Mouse (Mus musculus): ENCODE data around the gene Olfr90. TPM values are rescaled to one million over a fixed set of nuclear protein-coding genes. Genes with fewer than 3 reads are reported as not detected.

Olfr90 gene
- polyA plus RNA-seq, 1 experiment from 2014 or later, result not detected

- Histone ChIP-seq H3K9me3 (replicated peaks) (no peaks in the 10 kb centered on the region), H3K27ac (no peak overlapping the region), H3K4me2 (no peak overlapping the region), H3K27me3 (no peaks in the 10 kb centered on the region), H3K36me3 (no peaks in the 10 kb centered on the region), H3K4me1 (replicated peaks) (no peaks in the 10 kb centered on the region), H3K9ac (no peak overlapping the region), H3K4me3 (replicated peaks) (no peak overlapping the region)
- WGBS (ENCODE audit: insufficient replicate concordance), result 50% methylated on average over 1 of the region's 1 CpGs
- ATAC-seq (ENCODE audit: low read depth) (no peak), DNase-seq (no peak)
Observed at GRCm38 (mm10) chr17:37078193-37078592, 10.1 kb downstream of the Olfr90 start.

GRCm38 (mm10) chr17:37075766-37076165 lies 12.5 kb downstream of the Olfr90 start:
- no peaks in the 10 kb centered on the region for H3K36me3 ChIP-seq
- no peaks in the 10 kb centered on the region for H3K4me1 ChIP-seq (replicated peaks)
- DNase-seq (no peak), ATAC-seq (ENCODE audit: low read depth) (no peak)
- no peak overlapping the region for H3K27ac ChIP-seq
- H3K4me3 ChIP-seq (replicated peaks), result no peak overlapping the region
- WGBS (ENCODE audit: insufficient replicate concordance), result 73% methylated on average over 2 of the region's 2 CpGs
- no peaks in the 10 kb centered on the region for H3K27me3 ChIP-seq
- no peak overlapping the region for H3K4me2 ChIP-seq
- H3K9ac ChIP-seq, result no peak overlapping the region
- H3K9me3 ChIP-seq (replicated peaks), result no peaks in the 10 kb centered on the region

GRCm38 (mm10) chr17:37075181-37075580 lies 13.1 kb downstream of the Olfr90 start:
- DNase-seq (no peak), ATAC-seq (ENCODE audit: low read depth) (no peak)
- no peaks in the 10 kb centered on the region for H3K4me1 ChIP-seq (replicated peaks)
- no peak overlapping the region for H3K9ac ChIP-seq
- H3K36me3 ChIP-seq, result no peaks in the 10 kb centered on the region
- H3K9me3 ChIP-seq (replicated peaks), result no peaks in the 10 kb centered on the region
- H3K27me3 ChIP-seq, result no peaks in the 10 kb centered on the region
- WGBS (ENCODE audit: insufficient replicate concordance), result 63% methylated on average over 6 of the region's 6 CpGs
- H3K4me2 ChIP-seq, result no peak overlapping the region
- no peak overlapping the region for H3K27ac ChIP-seq
- no peak overlapping the region for H3K4me3 ChIP-seq (replicated peaks)

- no peak overlapping the region for H3K27ac ChIP-seq
- WGBS (ENCODE audit: insufficient replicate concordance), result 57% methylated on average over 11 of the region's 11 CpGs
- no peak overlapping the region for H3K9ac ChIP-seq
- H3K4me1 ChIP-seq (replicated peaks), result no peaks in the 10 kb centered on the region
- DNase-seq, result no peak
- H3K4me2 ChIP-seq, result no peak overlapping the region
- no peaks in the 10 kb centered on the region for H3K36me3 ChIP-seq
- no peak overlapping the region for H3K4me3 ChIP-seq (replicated peaks)
- no peak for ATAC-seq (ENCODE audit: low read depth)
- no peaks in the 10 kb centered on the region for H3K27me3 ChIP-seq
- H3K9me3 ChIP-seq (replicated peaks), result no peaks in the 10 kb centered on the region
Observed at GRCm38 (mm10) chr17:37072730-37073276, 15.5 kb downstream of the Olfr90 start.

- H3K27ac ChIP-seq, result no peak overlapping the region
- WGBS (ENCODE audit: insufficient replicate concordance), result 63% methylated on average over 12 of the region's 12 CpGs
- no peak overlapping the region for H3K4me3 ChIP-seq (replicated peaks)
- no peak for ATAC-seq (ENCODE audit: low read depth)
- H3K9ac ChIP-seq, result no peak overlapping the region
- DNase-seq, result no peak
- no peak overlapping the region for H3K4me2 ChIP-seq
- H3K36me3 ChIP-seq, result no peaks in the 10 kb centered on the region
- no peaks in the 10 kb centered on the region for H3K9me3 ChIP-seq (replicated peaks)
- H3K27me3 ChIP-seq, result no peaks in the 10 kb centered on the region
- H3K4me1 ChIP-seq (replicated peaks), result no peaks in the 10 kb centered on the region
Observed at GRCm38 (mm10) chr17:37072080-37072729, 16.1 kb downstream of the Olfr90 start.

GRCm38 (mm10) chr17:37070121-37070520 lies 18.2 kb downstream of the Olfr90 start:
- no peaks in the 10 kb centered on the region for H3K9me3 ChIP-seq (replicated peaks)
- H3K4me1 ChIP-seq (replicated peaks), result no peaks in the 10 kb centered on the region
- DNase-seq (no peak), ATAC-seq (ENCODE audit: low read depth) (no peak)
- no peaks in the 10 kb centered on the region for H3K27me3 ChIP-seq
- no peak overlapping the region for H3K27ac ChIP-seq
- no peak overlapping the region for H3K4me2 ChIP-seq
- WGBS (ENCODE audit: insufficient replicate concordance), result 58% methylated on average over 8 of the region's 8 CpGs
- H3K4me3 ChIP-seq (replicated peaks), result no peak overlapping the region
- no peak overlapping the region for H3K9ac ChIP-seq
- H3K36me3 ChIP-seq, result no peaks in the 10 kb centered on the region

GRCm38 (mm10) chr17:37067861-37068260 lies 20.4 kb downstream of the Olfr90 start:
- H3K4me2 ChIP-seq, result no peak overlapping the region
- no peak overlapping the region for H3K4me3 ChIP-seq (replicated peaks)
- H3K27ac ChIP-seq, result no peak overlapping the region
- H3K27me3 ChIP-seq, result no peaks in the 10 kb centered on the region
- H3K9ac ChIP-seq, result no peak overlapping the region
- no peaks in the 10 kb centered on the region for H3K9me3 ChIP-seq (replicated peaks)
- no peaks in the 10 kb centered on the region for H3K4me1 ChIP-seq (replicated peaks)
- WGBS (ENCODE audit: insufficient replicate concordance), result 59% methylated on average over 1 of the region's 1 CpGs
- no peaks in the 10 kb centered on the region for H3K36me3 ChIP-seq
- no peak for DNase-seq
- ATAC-seq (ENCODE audit: low read depth), result no peak

- DNase-seq (no peak), ATAC-seq (ENCODE audit: low read depth) (no peak)
- H3K9ac ChIP-seq, result no peak overlapping the region
- no peaks in the 10 kb centered on the region for H3K4me1 ChIP-seq (replicated peaks)
- H3K36me3 ChIP-seq, result no peaks in the 10 kb centered on the region
- H3K4me2 ChIP-seq, result no peak overlapping the region
- H3K9me3 ChIP-seq (replicated peaks), result no peaks in the 10 kb centered on the region
- H3K27me3 ChIP-seq, result no peaks in the 10 kb centered on the region
- no peak overlapping the region for H3K4me3 ChIP-seq (replicated peaks)
- WGBS (ENCODE audit: insufficient replicate concordance), result 65% methylated on average over 2 of the region's 2 CpGs
- H3K27ac ChIP-seq, result no peak overlapping the region
Observed at GRCm38 (mm10) chr17:37065993-37066392, 22.3 kb downstream of the Olfr90 start.

GRCm38 (mm10) chr17:37063686-37064495 lies 24.4 kb downstream of the Olfr90 start:
- H3K27ac ChIP-seq, result no peak overlapping the region

GRCm38 (mm10) chr17:37063063-37063462 lies 25.2 kb downstream of the Olfr90 start:
- Histone ChIP-seq H3K4me2 (no peak overlapping the region), H3K4me1 (replicated peaks) (no peaks in the 10 kb centered on the region), H3K36me3 (no peaks in the 10 kb centered on the region), H3K9ac (no peak overlapping the region), H3K27me3 (no peaks in the 10 kb centered on the region), H3K27ac (no peak overlapping the region), H3K4me3 (replicated peaks) (no peak overlapping the region), H3K9me3 (replicated peaks) (no peaks in the 10 kb centered on the region)
- ATAC-seq (ENCODE audit: low read depth) (no peak), DNase-seq (no peak)
- 64% methylated on average over 10 of the region's 10 CpGs for WGBS (ENCODE audit: insufficient replicate concordance)

More at GRCm38 (mm10) chr17:37063686-37064495, 24.4 kb downstream of the Olfr90 start:
- H3K36me3 ChIP-seq, result no peaks in the 10 kb centered on the region
- no peak overlapping the region for H3K9ac ChIP-seq
- ATAC-seq (ENCODE audit: low read depth) (no peak), DNase-seq (no peak)
- H3K9me3 ChIP-seq (replicated peaks), result no peaks in the 10 kb centered on the region
- WGBS (ENCODE audit: insufficient replicate concordance), result 74% methylated on average over 11 of the region's 11 CpGs
- H3K4me3 ChIP-seq (replicated peaks), result no peak overlapping the region
- no peaks in the 10 kb centered on the region for H3K4me1 ChIP-seq (replicated peaks)
- H3K27me3 ChIP-seq, result no peaks in the 10 kb centered on the region
- H3K4me2 ChIP-seq, result no peak overlapping the region

- Histone ChIP-seq H3K4me1 (replicated peaks) (no peaks in the 10 kb centered on the region), H3K9ac (no peak overlapping the region), H3K27me3 (no peaks in the 10 kb centered on the region), H3K9me3 (replicated peaks) (no peaks in the 10 kb centered on the region), H3K36me3 (no peaks in the 10 kb centered on the region), H3K4me3 (replicated peaks) (no peak overlapping the region), H3K4me2 (no peak overlapping the region), H3K27ac (no peak overlapping the region)
- DNase-seq (no peak), ATAC-seq (ENCODE audit: low read depth) (no peak)
- 72% methylated on average over 10 of the region's 10 CpGs for WGBS (ENCODE audit: insufficient replicate concordance)
Observed at GRCm38 (mm10) chr17:37062101-37062641, 26.1 kb downstream of the Olfr90 start.
